Mouse (Mus musculus): ENCODE data around the gene Fbxo34. TPM values are rescaled to one million over a fixed set of nuclear protein-coding genes. Genes with fewer than 3 reads are reported as not detected.

The Fbxo34 gene
- total and polyA plus RNA-seq, 3 experiments: 14.8 to 29.5 TPM; not detected in 1

DNA sequence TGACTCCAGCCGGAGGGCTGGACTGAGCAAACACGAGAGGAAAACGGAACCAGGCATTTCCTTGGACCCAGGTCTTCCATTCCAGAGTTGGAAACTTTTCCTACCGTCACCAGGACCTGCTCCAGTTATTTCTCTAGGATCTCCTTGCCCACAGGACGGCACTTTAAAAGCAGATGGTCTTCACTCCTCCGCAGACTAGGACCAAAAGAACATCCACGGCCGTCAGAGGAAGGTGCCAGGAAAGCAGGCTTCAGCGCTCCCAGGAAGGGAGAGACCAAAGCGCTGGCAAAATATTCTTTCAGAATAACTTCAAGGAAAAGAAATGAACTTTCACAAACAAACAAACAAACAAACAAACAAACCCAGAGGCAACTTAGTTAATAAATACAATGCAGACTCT, 14.2 kb downstream of the Fbxo34 start:
- Histone ChIP-seq H3K27me3 (ENCODE audit: control insufficient read depth in 1 of 2, insufficient read depth in 2 of 2, low read length in 2 of 2) (peaks cover 17 to 19% of the 10 kb centered on the region in 2 experiments), H3K9ac (ENCODE audit: control insufficient read depth, low read depth, low read length, poor library complexity, severe bottlenecking) (no peak overlapping the region), H3K9me3 (replicated peaks; ENCODE audit: insufficient read depth, low read length) (no peaks in the 10 kb centered on the region), H3K4me1 (ENCODE audit: control insufficient read depth in 1 of 2, insufficient read depth in 2 of 2, low read length in 2 of 2) (no peaks in the 10 kb centered on the region), H3K36me3 (ENCODE audit: control insufficient read depth in 1 of 2, insufficient read depth in 2 of 2, low read length in 2 of 2) (no peaks in the 10 kb centered on the region), H3K27ac (ENCODE audit: control insufficient read depth, low read depth, low read length) (no peak overlapping the region), H3K4me3 (ENCODE audit: control insufficient read depth in 1 of 2, insufficient read depth in 1 of 2, low read depth in 2 of 2, low read length in 2 of 2) (no peak overlapping the region), H3K79me2 (ENCODE audit: control insufficient read depth, insufficient read depth, low read length, poor library complexity) (no peaks in the 10 kb centered on the region)
- DNase-seq (ENCODE audit: low read depth, low spot score): no peak
- no peak for TF ChIP-seq TCF12 (IDR thresholded peaks at IDR 0.05; ENCODE audit: low read depth, low read length)
- no peak for TF ChIP-seq RAD21 (IDR thresholded peaks at IDR 0.05; ENCODE audit: low read depth, low read length)
- no peak for TF ChIP-seq ETS1 (IDR thresholded peaks at IDR 0.05; ENCODE audit: low read depth, low read length)
- TF ChIP-seq MXI1 (IDR thresholded peaks at IDR 0.05; ENCODE audit: low read depth, low read length): no peak
- no peak for TF ChIP-seq RCOR1 (IDR thresholded peaks at IDR 0.05; ENCODE audit: low read depth, low read length)
- TF ChIP-seq CHD2 (IDR thresholded peaks at IDR 0.05; ENCODE audit: low read length): no peak
- TF ChIP-seq UBTF (IDR thresholded peaks at IDR 0.05; ENCODE audit: borderline replicate concordance, insufficient read depth, low read depth, low read length): no peak
- no peak for TF ChIP-seq POLR2AphosphoS5 (IDR thresholded peaks at IDR 0.05; ENCODE audit: borderline replicate concordance, low read depth, low read length)
- no peak for TF ChIP-seq POLR2A (IDR thresholded peaks at IDR 0.05; ENCODE audit: control insufficient read depth in 1 of 2, insufficient read depth in 1 of 2, low read depth in 1 of 2, low read length in 2 of 2, poor library complexity in 1 of 2)
- no peak for TF ChIP-seq CHD1 (IDR thresholded peaks at IDR 0.05; ENCODE audit: low read depth, low read length)
- TF ChIP-seq MAFK (IDR thresholded peaks at IDR 0.05; ENCODE audit: borderline replicate concordance, low read depth, low read length): no peak

DNA sequence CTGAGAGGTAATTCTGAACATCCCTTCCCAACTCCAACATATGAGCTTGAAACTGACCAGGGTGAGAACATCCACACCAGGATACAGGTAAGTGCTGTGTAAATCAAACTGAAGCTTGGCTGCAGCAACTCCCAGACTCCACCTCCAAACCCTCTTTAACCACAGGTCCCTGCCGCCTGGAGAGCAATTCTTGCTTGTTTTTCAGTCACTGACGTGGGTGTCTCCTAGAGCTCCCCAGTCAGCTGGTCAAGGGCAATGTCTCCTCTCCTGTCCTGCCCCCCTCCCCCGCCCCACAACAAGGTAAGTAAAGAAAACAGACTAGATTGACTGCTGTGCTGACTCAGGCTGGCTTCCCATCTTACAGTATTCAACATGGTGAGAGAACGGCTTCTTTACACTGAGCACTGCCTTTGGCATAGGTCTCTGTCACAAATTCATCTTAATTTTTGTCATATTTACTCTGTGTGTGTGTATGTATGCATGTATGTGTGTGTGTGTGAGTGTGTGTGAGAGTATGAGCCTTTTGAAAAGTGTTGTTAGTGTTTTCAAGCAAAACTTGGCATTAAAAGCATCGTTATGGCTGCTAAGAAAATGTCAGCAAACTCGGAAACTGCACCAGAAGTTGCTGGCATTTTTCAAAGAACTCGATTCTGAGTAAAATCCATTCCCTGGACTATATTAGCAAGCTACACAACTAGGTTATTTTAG, 15.4 kb downstream of the Fbxo34 start:
- H3K4me3 ChIP-seq (ENCODE audit: control insufficient read depth in 1 of 2, insufficient read depth in 1 of 2, low read depth in 2 of 2, low read length in 2 of 2): no peak overlapping the region
- H3K27me3 ChIP-seq (ENCODE audit: control insufficient read depth in 1 of 2, insufficient read depth in 2 of 2, low read length in 2 of 2): peaks cover 14 to 19% of the 10 kb centered on the region in 2 experiments
- H3K4me1 ChIP-seq (ENCODE audit: control insufficient read depth in 1 of 2, insufficient read depth in 2 of 2, low read length in 2 of 2): no peaks in the 10 kb centered on the region

GRCm38 (mm10) chr14:47472359-47472742, 22.1 kb downstream of the Fbxo34 start:
- H3K79me2 ChIP-seq (ENCODE audit: control insufficient read depth, insufficient read depth, low read length, poor library complexity): peaks cover 18% of the 10 kb centered on the region
- peak overlapping the region; percentile 83 for H3K9ac ChIP-seq (ENCODE audit: control insufficient read depth, low read depth, low read length, poor library complexity, severe bottlenecking)
- no peaks in the 10 kb centered on the region for H3K9me3 ChIP-seq (replicated peaks; ENCODE audit: insufficient read depth, low read length)
- DNase-seq (ENCODE audit: low read depth, low spot score): peak; percentile 95
- H3K4me3 ChIP-seq (ENCODE audit: control insufficient read depth in 1 of 2, insufficient read depth in 1 of 2, low read depth in 2 of 2, low read length in 2 of 2): peak overlapping the region; percentile 57 to 59; a peak in 3 of 4 replicates
- H3K27me3 ChIP-seq (ENCODE audit: control insufficient read depth in 1 of 2, insufficient read depth in 2 of 2, low read length in 2 of 2): peaks cover 0 to 1% of the 10 kb centered on the region in 2 experiments; a peak in 1 of 4 replicates
- peaks cover 0 to 7% of the 10 kb centered on the region in 2 experiments; a peak in 2 of 4 replicates for H3K36me3 ChIP-seq (ENCODE audit: control insufficient read depth in 1 of 2, insufficient read depth in 2 of 2, low read length in 2 of 2)
- peak overlapping the region; percentile 15; the same call in 1 of the 2 replicates for H3K27ac ChIP-seq (ENCODE audit: control insufficient read depth, low read depth, low read length)
- peaks cover 3 to 13% of the 10 kb centered on the region in 2 experiments; a peak in 3 of 4 replicates for H3K4me1 ChIP-seq (ENCODE audit: control insufficient read depth in 1 of 2, insufficient read depth in 2 of 2, low read length in 2 of 2)
- no peak for TF ChIP-seq MAX (IDR thresholded peaks at IDR 0.05; ENCODE audit: low read length)
- TF ChIP-seq JUND (IDR thresholded peaks at IDR 0.05; ENCODE audit: low read depth, low read length): no peak
- TF ChIP-seq MAFK (IDR thresholded peaks at IDR 0.05; ENCODE audit: borderline replicate concordance, low read depth, low read length): no peak
- TF ChIP-seq TAL1 (IDR thresholded peaks at IDR 0.05; ENCODE audit: low read length): no peak
- TF ChIP-seq GATA1 (IDR thresholded peaks at IDR 0.05; ENCODE audit: low read depth, low read length): no peak
- peak; percentile 72 for TF ChIP-seq MYB (IDR thresholded peaks at IDR 0.05; ENCODE audit: low read depth, low read length)
- 0 out of 2 replicates have a peak, but pooled peaks have one; percentile 42 for TF ChIP-seq TBP (IDR thresholded peaks at IDR 0.05; ENCODE audit: low read depth, low read length)
- peak; percentile 83 for TF ChIP-seq SMC3 (IDR thresholded peaks at IDR 0.05; ENCODE audit: low read depth, low read length)
- no peak; the same call in 1 of the 2 replicates for TF ChIP-seq ZNF384 (IDR thresholded peaks at IDR 0.05; ENCODE audit: low read depth, low read length)
- TF ChIP-seq UBTF (IDR thresholded peaks at IDR 0.05; ENCODE audit: borderline replicate concordance, insufficient read depth, low read depth, low read length): 0 out of 2 replicates have a peak, but pooled peaks have one; percentile 50
- TF ChIP-seq SIN3A (IDR thresholded peaks at IDR 0.05; ENCODE audit: low read length): peak; percentile 59; the same call in 1 of the 2 replicates
- TF ChIP-seq USF1 (IDR thresholded peaks at IDR 0.05; ENCODE audit: low read depth, low read length): peak; percentile 64
- no peak; the same call in 1 of the 2 replicates for TF ChIP-seq BHLHE40 (IDR thresholded peaks at IDR 0.05; ENCODE audit: borderline replicate concordance, low read depth, low read length)
- TF ChIP-seq TCF12 (IDR thresholded peaks at IDR 0.05; ENCODE audit: low read depth, low read length): peak; percentile 73
- TF ChIP-seq CHD2 (IDR thresholded peaks at IDR 0.05; ENCODE audit: low read length): no peak
- peak in 1 of 2 experiments; percentile 43; a peak in 1 of 4 replicates for TF ChIP-seq EP300 (IDR thresholded peaks at IDR 0.05; ENCODE audit: low read depth in 1 of 2, low read length in 2 of 2)

More for the DNA sequence above, 15.4 kb downstream of the Fbxo34 start:
- no peak for DNase-seq (ENCODE audit: low read depth, low spot score)
- H3K9ac ChIP-seq (ENCODE audit: control insufficient read depth, low read depth, low read length, poor library complexity, severe bottlenecking): no peak overlapping the region
- no peak overlapping the region for H3K27ac ChIP-seq (ENCODE audit: control insufficient read depth, low read depth, low read length)
- TF ChIP-seq SIN3A (IDR thresholded peaks at IDR 0.05; ENCODE audit: low read length) (no peak), CHD2 (IDR thresholded peaks at IDR 0.05; ENCODE audit: low read length) (no peak), MXI1 (IDR thresholded peaks at IDR 0.05; ENCODE audit: low read depth, low read length) (no peak), MAX (IDR thresholded peaks at IDR 0.05; ENCODE audit: low read length) (no peak), ZC3H11A (IDR thresholded peaks at IDR 0.05; ENCODE audit: low read depth, low read length) (no peak)
- no peaks in the 10 kb centered on the region for H3K36me3 ChIP-seq (ENCODE audit: control insufficient read depth in 1 of 2, insufficient read depth in 2 of 2, low read length in 2 of 2)
- H3K79me2 ChIP-seq (ENCODE audit: control insufficient read depth, insufficient read depth, low read length, poor library complexity): no peaks in the 10 kb centered on the region
- no peaks in the 10 kb centered on the region for H3K9me3 ChIP-seq (replicated peaks; ENCODE audit: insufficient read depth, low read length)

All from MEL (cell line).